Mouse (Mus musculus) thymus, adult 2 months (tissue): ENCODE data around the gene Noxa1. TPM values are rescaled to one million over a fixed set of nuclear protein-coding genes. Genes with fewer than 3 reads are reported as not detected.

Experiments
- DNase-seq: peaks from one replicate; pipeline ENCODE4 v3.0.0; 2021
- H3K27ac ChIP-seq: fragments of 200-500 bp; 2 replicates; pipeline ENCODE4 v1.5.1; 2012; ENCODE audit warnings: low read length, control low read depth; ENCODE audit not compliant: control insufficient read depth, insufficient read depth
- H3K27me3 ChIP-seq: fragments of 200-500 bp; 2 replicates; pipeline ENCODE4 v1.6.1; 2012; ENCODE audit warnings: mild to moderate bottlenecking, low read length, moderate library complexity, mixed read lengths; ENCODE audit not compliant: control insufficient read depth, insufficient read depth
- H3K36me3 ChIP-seq: fragments of 200-500 bp; 2 replicates; pipeline ENCODE4 v1.6.1; 2012; ENCODE audit warnings: mild to moderate bottlenecking, low read length, moderate library complexity; ENCODE audit not compliant: control insufficient read depth, insufficient read depth
- H3K4me1 ChIP-seq: fragments of 200-500 bp; replicated peaks from 2 replicates; pipeline ENCODE4 v1.6.1; 2012; ENCODE audit warnings: low read length; ENCODE audit not compliant: control insufficient read depth, insufficient read depth
- H3K4me3 ChIP-seq: fragments of 200-500 bp; 2 replicates; pipeline ENCODE4 v1.5.1; 2012; ENCODE audit warnings: mild to moderate bottlenecking, low read length, control low read depth, moderate library complexity; ENCODE audit not compliant: control insufficient read depth, insufficient read depth
- CTCF ChIP-seq: fragments of 200-500 bp; IDR thresholded peaks from 2 replicates; pipeline ENCODE4 v1.5.1; 2012; ENCODE audit warnings: mild to moderate bottlenecking, control low read depth, low read length, moderate library complexity, borderline replicate concordance; ENCODE audit not compliant: control insufficient read depth, poor library complexity, insufficient read depth; ENCODE audit errors: extremely low read depth
- POLR2A ChIP-seq: fragments of 200-500 bp; IDR thresholded peaks from 2 replicates; pipeline ENCODE4 v1.6.1; 2012; ENCODE audit warnings: mild to moderate bottlenecking, low read length, control low read depth, moderate library complexity; ENCODE audit not compliant: control insufficient read depth, poor library complexity, insufficient read depth; ENCODE audit errors: extremely low read depth
- WGBS: fragments of 180-500 bp; shearing (Covaris S2); methylation state at CpG from one replicate; pipeline ENCODE4 v1.1.7; 2018; 5-methylcytosine and 5-hydroxymethylcytosine counted together
- polyA plus RNA-seq: library from polyadenylated mRNA; depleted of rRNA; stranded (reverse); fragments of >200 nt; gene quantifications from 2 replicates; pipeline ENCODE4 v1.2.3, GENCODE M21; 2012; rRNA removed

The Noxa1 gene
- polyA plus RNA-seq, 1 experiment, result 0.44 TPM

DNA sequence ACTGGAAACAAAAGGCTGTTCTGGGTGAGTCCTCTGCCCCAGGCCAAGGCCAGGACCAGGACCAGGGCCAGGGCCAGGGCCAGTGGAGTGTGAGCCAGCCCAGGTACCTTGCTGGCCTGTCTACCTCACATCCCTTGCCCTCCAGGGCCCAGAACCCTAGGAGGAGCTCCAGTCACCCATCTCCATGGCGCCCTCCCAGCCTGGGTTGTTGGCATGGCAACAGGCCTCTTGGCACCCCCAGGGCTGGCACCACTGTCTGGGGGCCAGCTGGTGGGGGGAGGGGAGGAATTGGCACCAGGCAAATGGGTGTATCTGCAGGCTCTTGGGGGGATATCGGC lies 39.9 kb downstream of the Noxa1 start:
- Histone ChIP-seq H3K36me3 (no peaks in the 10 kb centered on the region), H3K4me1 (peaks cover 7% of the 10 kb centered on the region), H3K27ac (no peak overlapping the region), H3K27me3 (no peaks in the 10 kb centered on the region), H3K4me3 (no peak overlapping the region; the same call in 1 of the 2 replicates)
- DNase-seq, result no peak
- no peak for TF ChIP-seq CTCF
- TF ChIP-seq POLR2A, result no peak
- WGBS, result 78% methylated on average over 2 of the region's 2 CpGs

DNA sequence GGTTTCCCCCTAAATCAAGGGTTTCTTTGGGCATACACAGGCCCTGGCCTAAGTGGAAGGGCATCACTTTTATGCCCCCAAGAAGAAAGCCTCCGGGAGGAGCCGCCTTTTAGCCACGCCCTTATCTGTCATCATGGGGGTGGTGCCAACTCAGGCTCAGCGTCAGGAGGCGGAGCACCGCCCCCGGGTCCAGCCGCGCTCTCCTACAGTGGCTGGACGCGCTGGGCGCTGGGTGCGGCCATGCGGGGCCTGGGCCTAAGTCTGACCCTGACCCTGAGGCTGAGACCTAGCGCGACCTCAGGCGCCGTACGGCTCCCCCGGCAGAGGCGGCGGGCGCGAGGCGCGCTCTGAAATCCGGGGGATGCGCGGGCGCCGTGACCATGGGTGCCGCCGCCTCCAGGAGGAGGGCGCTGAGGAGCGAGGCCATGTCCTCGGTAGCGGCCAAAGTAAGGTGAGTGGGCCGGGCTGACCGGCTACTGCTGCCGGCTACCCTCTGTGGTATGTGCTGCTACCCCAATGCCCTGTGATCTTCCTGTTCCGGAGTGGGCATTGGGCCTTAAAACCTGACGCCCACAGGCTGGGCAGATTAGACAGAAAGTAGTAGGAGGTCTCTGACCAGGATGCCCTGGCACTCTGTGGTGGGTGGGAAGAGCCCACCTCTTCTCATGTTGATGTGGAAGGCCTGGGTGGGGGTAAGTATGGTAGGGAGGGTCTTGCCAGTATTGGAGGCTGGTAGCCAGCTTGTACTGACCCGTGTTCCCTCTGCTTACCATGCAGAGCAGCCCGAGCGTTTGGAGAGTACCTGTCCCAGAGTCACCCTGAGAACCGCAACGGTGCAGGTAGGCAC lies 40.5 kb downstream of the Noxa1 start, which contains the start of gene Nsmf:
Gene Nsmf (plus strand): TSS at position 135 of the 847 bp plus-strand sequence.
- Histone ChIP-seq H3K27me3 (no peaks in the 10 kb centered on the region), H3K4me1 (peaks cover 7% of the 10 kb centered on the region), H3K27ac (no peak within 1 kb of the TSS), H3K4me3 (peak within 1 kb of the TSS; percentile 52), H3K36me3 (no peaks in the 10 kb centered on the region)
- peak; percentile 72 for DNase-seq
- no peak for TF ChIP-seq POLR2A
- TF ChIP-seq CTCF, result no peak
- 5% methylated on average over 47 of the region's 47 CpGs for WGBS

DNA sequence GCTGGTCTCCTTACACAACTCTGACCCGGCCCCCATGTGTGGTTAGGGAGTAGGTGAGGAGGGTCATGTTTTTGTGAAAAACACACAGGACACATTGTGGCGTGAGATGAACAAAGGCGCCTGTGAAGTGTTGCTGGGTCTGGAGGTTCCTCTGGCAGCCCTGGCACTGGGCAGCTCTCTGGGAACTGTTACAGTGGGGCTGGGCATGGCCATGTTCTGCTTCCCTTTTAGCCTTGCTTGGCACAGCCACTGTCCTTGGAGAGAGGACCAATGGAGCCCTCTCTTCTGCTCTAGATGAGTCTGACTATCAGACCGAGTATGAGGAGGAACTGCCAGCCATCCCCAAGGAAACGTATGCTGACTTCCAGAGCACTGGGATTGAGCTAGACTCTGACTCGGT lies 41.8 kb downstream of the Noxa1 start:
- TF ChIP-seq POLR2A (no peak), CTCF (no peak)
- no peak overlapping the region for H3K4me3 ChIP-seq
- no peak for DNase-seq
- no peaks in the 10 kb centered on the region for H3K27me3 ChIP-seq
- no peak overlapping the region for H3K27ac ChIP-seq
- H3K4me1 ChIP-seq, result peaks cover 7% of the 10 kb centered on the region
- no peaks in the 10 kb centered on the region for H3K36me3 ChIP-seq
- over 99% methylated on average over 6 of the region's 6 CpGs for WGBS

DNA sequence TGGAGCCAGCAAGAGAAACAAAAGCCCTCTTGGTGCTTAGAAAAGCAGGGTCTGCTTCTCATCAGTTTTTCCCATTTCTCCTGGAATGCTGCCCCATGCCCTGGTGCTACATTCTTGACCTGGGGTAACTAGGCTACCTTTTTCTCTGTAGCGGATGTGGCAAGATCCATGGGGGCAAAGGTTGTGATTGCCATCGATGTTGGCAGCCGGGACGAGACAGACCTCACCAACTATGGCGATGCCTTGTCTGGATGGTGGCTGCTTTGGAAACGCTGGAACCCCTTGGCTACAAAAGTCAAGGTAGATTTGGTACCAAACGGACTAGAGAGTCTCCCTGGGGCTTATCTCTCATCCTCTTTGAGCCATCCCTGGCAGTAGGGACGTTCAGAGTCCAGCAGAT lies 43.5 kb downstream of the Noxa1 start:
- DNase-seq, result no peak
- H3K4me3 ChIP-seq, result no peak overlapping the region
- peaks cover 7% of the 10 kb centered on the region for H3K4me1 ChIP-seq
- H3K36me3 ChIP-seq, result no peaks in the 10 kb centered on the region
- no peaks in the 10 kb centered on the region for H3K27me3 ChIP-seq
- no peak overlapping the region for H3K27ac ChIP-seq
- WGBS, result 95% methylated on average over 8 of the region's 8 CpGs
- TF ChIP-seq CTCF (no peak), POLR2A (no peak)

DNA sequence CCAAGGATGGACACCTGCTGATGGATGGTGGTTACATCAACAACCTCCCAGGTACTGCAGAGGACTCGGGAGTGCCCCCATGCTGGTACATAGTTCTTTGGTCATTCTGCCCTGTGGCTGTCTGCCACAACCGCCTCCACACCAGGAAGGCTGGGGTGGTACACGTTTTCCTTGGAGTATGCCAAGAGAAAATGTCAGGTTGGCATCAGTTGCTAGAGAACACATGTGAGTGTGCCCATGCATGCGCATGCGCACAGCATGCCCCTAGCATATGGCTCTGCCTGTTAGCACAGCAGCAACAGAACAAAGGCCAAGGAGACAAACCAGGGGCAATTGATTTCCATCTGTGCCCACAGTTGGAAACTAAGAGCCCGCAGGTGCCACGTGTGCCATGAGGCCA lies 44.0 kb downstream of the Noxa1 start:
- no peak overlapping the region for H3K4me3 ChIP-seq
- H3K4me1 ChIP-seq, result peaks cover 7% of the 10 kb centered on the region
- no peaks in the 10 kb centered on the region for H3K27me3 ChIP-seq
- no peak overlapping the region for H3K27ac ChIP-seq
- no peak for TF ChIP-seq POLR2A
- TF ChIP-seq CTCF, result no peak
- 96% methylated on average over 7 of the region's 7 CpGs for WGBS
- DNase-seq, result no peak
- H3K36me3 ChIP-seq, result no peaks in the 10 kb centered on the region

DNA sequence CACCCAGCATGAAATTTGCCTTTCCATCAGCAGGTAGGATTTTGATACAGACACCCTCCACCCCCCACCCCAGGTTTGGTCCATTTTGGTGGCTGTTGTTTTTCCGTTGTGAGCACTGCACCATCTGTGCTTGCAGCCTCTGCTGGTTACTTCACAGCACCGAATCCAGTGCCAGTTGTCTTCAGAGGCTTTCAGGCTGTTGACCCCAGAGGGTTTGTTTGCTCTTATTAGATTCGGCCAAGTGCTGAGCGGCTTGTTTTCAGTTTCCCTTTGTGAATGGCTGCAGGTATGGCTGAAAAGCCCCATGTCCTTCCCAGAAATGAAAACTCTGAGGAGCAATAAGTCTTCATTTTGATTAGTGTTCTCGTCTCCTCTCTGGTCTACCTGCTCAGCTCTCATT lies 54.9 kb downstream of the Noxa1 start:
- WGBS, result 96% methylated on average over 5 of the region's 5 CpGs
- H3K27me3 ChIP-seq, result no peaks in the 10 kb centered on the region
- no peak for DNase-seq
- no peak overlapping the region for H3K27ac ChIP-seq
- H3K4me3 ChIP-seq, result no peak overlapping the region
- TF ChIP-seq POLR2A, result no peak
- no peak for TF ChIP-seq CTCF
- no peaks in the 10 kb centered on the region for H3K4me1 ChIP-seq
- H3K36me3 ChIP-seq, result peaks cover 11% of the 10 kb centered on the region

Other genes with a start within 250 kb of the Noxa1 start
- 110 and 113 TPM in 2 replicates for gene Ehmt1, start 175.5 kb downstream of the Noxa1 start, polyA plus RNA-seq
- gene Arrdc1, start 159.9 kb downstream of the Noxa1 start, polyA plus RNA-seq, result 272 and 315 TPM in 2 replicates
- gene Zmynd19, start 145.4 kb downstream of the Noxa1 start, polyA plus RNA-seq, result 11.0 and 14.8 TPM in 2 replicates
- 27.2 and 31.2 TPM in 2 replicates for gene Dph7, start 132.7 kb downstream of the Noxa1 start, polyA plus RNA-seq
- gene Mrpl41, start 120.1 kb downstream of the Noxa1 start, polyA plus RNA-seq, result 40.6 and 43.4 TPM in 2 replicates
- gene Pnpla7, start 119.1 kb downstream of the Noxa1 start, polyA plus RNA-seq, result 52.7 and 53.9 TPM in 2 replicates
- gene Nsmf, start 40.8 kb downstream of the Noxa1 start, polyA plus RNA-seq, result 41.6 and 50.4 TPM in 2 replicates
- 0.58 and 0.91 TPM in 2 replicates for gene Entpd8, start 14.8 kb downstream of the Noxa1 start, polyA plus RNA-seq
- 13.7 and 16.9 TPM in 2 replicates for gene Nrarp, start 85.6 kb upstream of the Noxa1 start, polyA plus RNA-seq
- gene Tor4a, start 101.7 kb upstream of the Noxa1 start, polyA plus RNA-seq, result 90.6 and 94.7 TPM in 2 replicates
- 105 and 115 TPM in 2 replicates for gene Nelfb, start 116.3 kb upstream of the Noxa1 start, polyA plus RNA-seq
- gene Stpg3, start 119.5 kb upstream of the Noxa1 start, polyA plus RNA-seq, result 0.12 TPM in 1 of 2 replicates, not detected in the other
- 0.11 and 0.12 TPM in 2 replicates for gene Fam166a, start 123.6 kb upstream of the Noxa1 start, polyA plus RNA-seq
- 613 and 694 TPM in 2 replicates for gene Tubb4b, start 129.6 kb upstream of the Noxa1 start, polyA plus RNA-seq
- gene Slc34a3, start 139.2 kb upstream of the Noxa1 start, polyA plus RNA-seq, result 0.05 and 0.15 TPM in 2 replicates
- gene Rnf224, start 141.6 kb upstream of the Noxa1 start, polyA plus RNA-seq, result 0.05 TPM in 1 of 2 replicates, not detected in the other
- gene Rnf208, start 147.1 kb upstream of the Noxa1 start, polyA plus RNA-seq, result 3.6 and 4.5 TPM in 2 replicates
- 1.6 and 2.1 TPM in 2 replicates for gene Cysrt1, start 147.3 kb upstream of the Noxa1 start, polyA plus RNA-seq
- gene AL732309.1, start 151.7 kb upstream of the Noxa1 start, polyA plus RNA-seq, result 41.1 and 43.0 TPM in 2 replicates
- gene Tmem203, start 160.3 kb upstream of the Noxa1 start, polyA plus RNA-seq, result 66.1 and 79.1 TPM in 2 replicates
- gene Tprn, start 167.5 kb upstream of the Noxa1 start, polyA plus RNA-seq, result 24.4 and 25.9 TPM in 2 replicates
- 164 and 182 TPM in 2 replicates for gene Ssna1, start 177.3 kb upstream of the Noxa1 start, polyA plus RNA-seq
- 141 and 144 TPM in 2 replicates for gene Anapc2, start 177.3 kb upstream of the Noxa1 start, polyA plus RNA-seq
- gene Tmem210, start 193.0 kb upstream of the Noxa1 start, polyA plus RNA-seq, result 0.35 TPM in 1 of 2 replicates, not detected in the other
- gene Lrrc26, start 194.8 kb upstream of the Noxa1 start, polyA plus RNA-seq, result 1.0 and 1.6 TPM in 2 replicates
- gene Grin1, start 224.0 kb upstream of the Noxa1 start, polyA plus RNA-seq, result 0.50 TPM in 2 replicates
- 23.1 and 26.3 TPM in 2 replicates for gene Man1b1, start 237.2 kb upstream of the Noxa1 start, polyA plus RNA-seq